Mouse (Mus musculus): ENCODE results near the gene Hoxd13. TPM values are rescaled to one million over a fixed set of nuclear protein-coding genes. Genes with fewer than 3 reads are reported as not detected.

Gene Hoxd13
- polyA plus RNA-seq, 1 experiment from 2014 or later: 0.09 TPM

- peak; percentile 39; the same call in 1 of the 2 replicates for ATAC-seq (ENCODE audit: insufficient number of reproducible peaks, low FRiP score)
- peak overlapping the region; percentile 34 for H3K4me3 ChIP-seq
- H3K36me3 ChIP-seq: no peaks in the 10 kb centered on the region
- no peak overlapping the region for H3K27ac ChIP-seq (ENCODE audit: poor library complexity, severe bottlenecking)
- 0 out of 2 replicates have a peak overlapping the region, but pooled peaks have one; percentile 34 for H3K9ac ChIP-seq
- peak overlapping the region; percentile 63 for H3K4me2 ChIP-seq
- no peaks in the 10 kb centered on the region for H3K9me3 ChIP-seq (replicated peaks)
- peaks cover 14% of the 10 kb centered on the region; the same call in 1 of the 2 replicates for H3K4me1 ChIP-seq (replicated peaks)
- peaks cover 92% of the 10 kb centered on the region for H3K27me3 ChIP-seq (replicated peaks)
- WGBS: under 1% methylated on average over 85 of the region's 86 CpGs
These were observed 30.3 kb downstream of the Hoxd13 start for GRCm38 (mm10) chr2:74698201-74699052.

GRCm38 (mm10) chr2:74699053-74699430 lies 30.9 kb downstream of the Hoxd13 start:
- H3K9ac ChIP-seq: no peak overlapping the region
- H3K4me1 ChIP-seq (replicated peaks): peaks cover 14% of the 10 kb centered on the region; the same call in 1 of the 2 replicates
- no peak overlapping the region for H3K4me2 ChIP-seq
- ATAC-seq (ENCODE audit: insufficient number of reproducible peaks, low FRiP score): no peak
- no peak overlapping the region for H3K27ac ChIP-seq (ENCODE audit: poor library complexity, severe bottlenecking)
- WGBS: 2% methylated on average over 17 of the region's 17 CpGs
- H3K27me3 ChIP-seq (replicated peaks): peaks cover 92% of the 10 kb centered on the region
- no peak overlapping the region for H3K4me3 ChIP-seq
- no peaks in the 10 kb centered on the region for H3K9me3 ChIP-seq (replicated peaks)
- no peaks in the 10 kb centered on the region for H3K36me3 ChIP-seq

- no peak for ATAC-seq (ENCODE audit: insufficient number of reproducible peaks, low FRiP score)
- H3K9me3 ChIP-seq (replicated peaks): no peaks in the 10 kb centered on the region
- no peak overlapping the region for H3K4me3 ChIP-seq
- H3K36me3 ChIP-seq: no peaks in the 10 kb centered on the region
- 2% methylated on average over 23 of the region's 23 CpGs for WGBS
- H3K4me1 ChIP-seq (replicated peaks): peaks cover 18% of the 10 kb centered on the region
- no peak overlapping the region for H3K27ac ChIP-seq (ENCODE audit: poor library complexity, severe bottlenecking)
- H3K27me3 ChIP-seq (replicated peaks): peaks cover 92% of the 10 kb centered on the region
- H3K9ac ChIP-seq: no peak overlapping the region
- H3K4me2 ChIP-seq: no peak overlapping the region
These were observed 31.8 kb downstream of the Hoxd13 start for GRCm38 (mm10) chr2:74699664-74700545.

- Histone ChIP-seq H3K4me3 (no peak overlapping the region), H3K4me1 (replicated peaks) (peaks cover 25% of the 10 kb centered on the region), H3K27ac (ENCODE audit: poor library complexity, severe bottlenecking) (no peak overlapping the region), H3K9me3 (replicated peaks) (no peaks in the 10 kb centered on the region), H3K27me3 (replicated peaks) (peaks cover 92% of the 10 kb centered on the region), H3K9ac (no peak overlapping the region), H3K4me2 (no peak overlapping the region), H3K36me3 (no peaks in the 10 kb centered on the region)
- 5% methylated on average over 22 of the region's 22 CpGs for WGBS
- no peak for ATAC-seq (ENCODE audit: insufficient number of reproducible peaks, low FRiP score)
These were observed 32.5 kb downstream of the Hoxd13 start for GRCm38 (mm10) chr2:74700546-74701112.

- H3K4me2 ChIP-seq: no peak overlapping the region
- H3K9ac ChIP-seq: no peak overlapping the region
- H3K9me3 ChIP-seq (replicated peaks): no peaks in the 10 kb centered on the region
- no peak overlapping the region for H3K27ac ChIP-seq (ENCODE audit: poor library complexity, severe bottlenecking)
- peaks cover 27% of the 10 kb centered on the region for H3K4me1 ChIP-seq (replicated peaks)
- WGBS: 14% methylated on average over 17 of the region's 17 CpGs
- H3K27me3 ChIP-seq (replicated peaks): peaks cover 89% of the 10 kb centered on the region
- H3K4me3 ChIP-seq: no peak overlapping the region
- no peaks in the 10 kb centered on the region for H3K36me3 ChIP-seq
- ATAC-seq (ENCODE audit: insufficient number of reproducible peaks, low FRiP score): no peak
These were observed 34.1 kb downstream of the Hoxd13 start for GRCm38 (mm10) chr2:74701949-74702819.

GRCm38 (mm10) chr2:74702820-74703219 lies 34.7 kb downstream of the Hoxd13 start:
- H3K36me3 ChIP-seq: no peaks in the 10 kb centered on the region
- no peak overlapping the region for H3K27ac ChIP-seq (ENCODE audit: poor library complexity, severe bottlenecking)
- peaks cover 21% of the 10 kb centered on the region for H3K4me1 ChIP-seq (replicated peaks)
- no peak overlapping the region for H3K4me2 ChIP-seq
- WGBS: 17% methylated on average over 6 of the region's 6 CpGs
- H3K4me3 ChIP-seq: no peak overlapping the region
- no peaks in the 10 kb centered on the region for H3K9me3 ChIP-seq (replicated peaks)
- no peak for ATAC-seq (ENCODE audit: insufficient number of reproducible peaks, low FRiP score)
- peaks cover 89% of the 10 kb centered on the region for H3K27me3 ChIP-seq (replicated peaks)
- no peak overlapping the region for H3K9ac ChIP-seq

- Histone ChIP-seq H3K27ac (ENCODE audit: poor library complexity, severe bottlenecking) (no peak overlapping the region), H3K4me2 (no peak overlapping the region), H3K9me3 (replicated peaks) (no peaks in the 10 kb centered on the region), H3K36me3 (no peaks in the 10 kb centered on the region), H3K9ac (no peak overlapping the region), H3K4me1 (replicated peaks) (peaks cover 16% of the 10 kb centered on the region), H3K4me3 (no peak overlapping the region), H3K27me3 (replicated peaks) (peaks cover 89% of the 10 kb centered on the region)
- no peak for ATAC-seq (ENCODE audit: insufficient number of reproducible peaks, low FRiP score)
- WGBS: 5% methylated on average over 10 of the region's 10 CpGs
These were observed 35.2 kb downstream of the Hoxd13 start for GRCm38 (mm10) chr2:74703317-74703716.

- Histone ChIP-seq H3K4me3 (no peak overlapping the region), H3K9me3 (replicated peaks) (no peaks in the 10 kb centered on the region), H3K4me1 (replicated peaks) (peaks cover 13% of the 10 kb centered on the region), H3K27me3 (replicated peaks) (peaks cover 89% of the 10 kb centered on the region), H3K36me3 (no peaks in the 10 kb centered on the region), H3K4me2 (no peak overlapping the region), H3K9ac (no peak overlapping the region), H3K27ac (ENCODE audit: poor library complexity, severe bottlenecking) (no peak overlapping the region)
- WGBS: 2% methylated on average over 26 of the region's 26 CpGs
- no peak for ATAC-seq (ENCODE audit: insufficient number of reproducible peaks, low FRiP score)
These were observed 35.7 kb downstream of the Hoxd13 start for GRCm38 (mm10) chr2:74703720-74704392.

- H3K4me2 ChIP-seq: peak within 1 kb of the TSS; percentile 88
- 1% methylated on average over 36 of the region's 52 CpGs for WGBS
- H3K9me3 ChIP-seq (replicated peaks): no peaks in the 10 kb centered on the region
- H3K9ac ChIP-seq: peak within 1 kb of the TSS; percentile 62; the same call in 1 of the 2 replicates
- H3K27me3 ChIP-seq (replicated peaks): peaks cover 89% of the 10 kb centered on the region
- H3K36me3 ChIP-seq: no peaks in the 10 kb centered on the region
- ATAC-seq (ENCODE audit: insufficient number of reproducible peaks, low FRiP score): peak; percentile 55; the same call in 1 of the 2 replicates
- H3K4me1 ChIP-seq (replicated peaks): peaks cover 13% of the 10 kb centered on the region
- peak within 1 kb of the TSS; percentile 54 for H3K4me3 ChIP-seq
- no peak within 1 kb of the TSS for H3K27ac ChIP-seq (ENCODE audit: poor library complexity, severe bottlenecking)
These were observed 36.4 kb downstream of the Hoxd13 start, which contains the start of gene Hoxd8 for GRCm38 (mm10) chr2:74704393-74704998. Hoxd8 (plus strand) TSS chr2:74704615.

Measured in heart, embryonic 12.5 days (tissue).